Mouse (Mus musculus): ENCODE measurements around the gene Twist2. TPM values are rescaled to one million over a fixed set of nuclear protein-coding genes. Genes with fewer than 3 reads are reported as not detected.

Gene Twist2
- polyA plus RNA-seq, 1 experiment, result 2.1 TPM

DNA sequence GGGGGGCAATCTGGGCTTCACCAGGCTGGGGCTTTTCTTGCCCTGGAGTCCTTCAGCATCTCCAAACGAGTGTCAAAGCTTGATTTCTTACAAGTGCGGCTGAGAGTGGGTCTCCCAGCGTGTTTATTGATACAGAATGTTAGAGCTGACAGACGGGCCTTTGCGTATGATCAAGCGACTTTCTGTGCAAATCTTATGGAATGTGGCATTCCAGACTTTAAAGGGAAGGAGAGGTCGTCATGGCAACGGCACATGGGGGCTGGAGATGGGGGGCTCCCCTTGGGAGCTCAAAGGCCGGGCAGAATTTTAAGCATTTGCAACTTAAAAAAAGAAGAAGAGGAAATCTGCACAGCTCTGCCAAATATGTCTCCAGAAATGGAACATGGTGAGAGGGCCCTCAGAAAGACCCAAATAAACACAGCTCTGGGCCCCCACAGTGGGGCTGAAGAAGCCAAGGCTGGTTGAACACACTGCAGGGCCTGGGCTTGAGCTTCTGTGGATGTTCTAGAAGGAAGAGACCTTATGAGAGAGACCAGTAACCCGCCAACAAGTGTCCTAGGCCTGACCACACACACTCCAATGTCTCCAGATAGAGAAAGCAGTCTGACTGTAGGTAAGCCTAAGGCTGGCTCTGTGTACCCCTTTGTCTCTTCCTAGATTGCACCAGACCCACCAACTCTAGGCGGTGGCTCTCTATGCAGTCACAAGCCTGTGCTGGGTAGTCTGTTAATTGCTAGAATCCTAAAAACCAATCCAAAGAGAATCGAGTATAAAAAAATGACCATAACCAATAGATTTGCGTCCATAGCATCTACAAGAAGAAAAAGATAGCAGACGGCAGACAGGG, 40.9 kb upstream of the Twist2 start:
- H3K27ac ChIP-seq (ENCODE audit: control insufficient read depth, insufficient read depth, low read length), result no peak overlapping the region
- H3K4me3 ChIP-seq (ENCODE audit: control insufficient read depth, insufficient read depth, low read length), result no peak overlapping the region
- DNase-seq, result no peak
- H3K36me3 ChIP-seq (ENCODE audit: control insufficient read depth, insufficient read depth, low read length), result no peaks in the 10 kb centered on the region
- 83% methylated on average over 14 of the region's 14 CpGs for WGBS
- no peaks in the 10 kb centered on the region; the same call in 1 of the 2 replicates for H3K27me3 ChIP-seq (ENCODE audit: control insufficient read depth, insufficient read depth, low read length)
- H3K4me1 ChIP-seq (replicated peaks; ENCODE audit: control insufficient read depth, insufficient read depth, low read length), result no peaks in the 10 kb centered on the region
- no peak for TF ChIP-seq POLR2A (IDR thresholded peaks at IDR 0.05; ENCODE audit: control insufficient read depth, extremely low read depth, insufficient read depth, low read length, poor library complexity)
- TF ChIP-seq CTCF (IDR thresholded peaks at IDR 0.05; ENCODE audit: borderline replicate concordance, control insufficient read depth, extremely low read depth, insufficient read depth, low read length, poor library complexity), result no peak

DNA sequence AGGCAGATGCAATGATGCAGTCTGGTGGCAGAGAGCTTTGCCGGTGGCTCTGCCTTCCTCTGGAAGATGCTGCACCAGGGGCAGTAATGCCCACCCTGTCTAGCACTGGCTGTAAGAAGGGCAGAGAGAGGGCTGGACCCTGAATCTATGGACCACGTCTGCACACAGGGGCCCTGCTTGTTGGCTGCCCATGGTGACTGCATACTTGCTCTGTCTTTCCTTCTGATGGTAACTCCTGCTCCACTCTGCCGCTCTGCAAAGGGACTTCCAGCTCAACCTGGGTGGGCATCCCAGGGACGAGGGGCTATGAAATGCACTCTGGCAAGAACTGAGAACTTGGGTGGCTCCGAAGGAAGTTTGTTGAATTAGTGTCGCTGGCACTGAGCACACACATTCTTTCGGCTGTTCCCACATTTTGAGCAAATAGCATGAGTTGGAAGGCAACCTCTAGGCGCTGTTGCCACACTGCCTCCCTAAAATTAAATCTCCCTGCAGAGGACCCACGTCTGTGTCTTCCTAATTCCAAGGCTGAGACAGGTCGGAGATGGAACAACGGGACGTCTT, 38.7 kb upstream of the Twist2 start:
- H3K27ac ChIP-seq (ENCODE audit: control insufficient read depth, insufficient read depth, low read length), result no peak overlapping the region
- no peaks in the 10 kb centered on the region for H3K4me1 ChIP-seq (replicated peaks; ENCODE audit: control insufficient read depth, insufficient read depth, low read length)
- 86% methylated on average over 12 of the region's 12 CpGs for WGBS
- no peak for DNase-seq
- TF ChIP-seq POLR2A (IDR thresholded peaks at IDR 0.05; ENCODE audit: control insufficient read depth, extremely low read depth, insufficient read depth, low read length, poor library complexity), result no peak
- 0 out of 2 replicates have a peak, but pooled peaks have one; percentile 10 for TF ChIP-seq CTCF (IDR thresholded peaks at IDR 0.05; ENCODE audit: borderline replicate concordance, control insufficient read depth, extremely low read depth, insufficient read depth, low read length, poor library complexity)
- H3K4me3 ChIP-seq (ENCODE audit: control insufficient read depth, insufficient read depth, low read length), result no peak overlapping the region
- no peaks in the 10 kb centered on the region; the same call in 1 of the 2 replicates for H3K27me3 ChIP-seq (ENCODE audit: control insufficient read depth, insufficient read depth, low read length)
- no peaks in the 10 kb centered on the region for H3K36me3 ChIP-seq (ENCODE audit: control insufficient read depth, insufficient read depth, low read length)

DNA sequence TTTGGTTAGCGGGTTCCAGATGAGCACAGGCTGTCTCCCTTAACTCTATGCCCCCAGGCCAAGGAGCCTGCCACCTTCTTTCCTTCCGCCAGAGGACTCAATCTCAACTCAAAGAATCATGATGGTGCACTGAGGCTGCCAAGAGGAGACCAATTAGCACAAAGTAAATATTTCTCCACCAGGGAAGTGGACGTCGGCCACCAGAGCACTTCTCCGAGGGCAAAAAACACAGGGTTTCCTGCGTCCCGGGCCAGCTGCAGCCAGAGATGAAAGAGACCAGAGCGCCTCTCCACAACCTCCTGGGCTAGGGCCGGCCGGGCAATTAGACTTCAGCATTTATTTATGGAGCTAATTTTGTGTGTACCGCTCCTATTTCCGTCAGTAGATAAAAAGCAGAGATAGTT, 31.0 kb upstream of the Twist2 start:
- Histone ChIP-seq H3K4me3 (ENCODE audit: control insufficient read depth, insufficient read depth, low read length) (no peak overlapping the region), H3K4me1 (replicated peaks; ENCODE audit: control insufficient read depth, insufficient read depth, low read length) (0 out of 2 replicates have a peak, but pooled peaks cover 2% of the 10 kb centered on the region), H3K27me3 (ENCODE audit: control insufficient read depth, insufficient read depth, low read length) (peaks cover 5% of the 10 kb centered on the region; the same call in 1 of the 2 replicates), H3K27ac (ENCODE audit: control insufficient read depth, insufficient read depth, low read length) (no peak overlapping the region), H3K36me3 (ENCODE audit: control insufficient read depth, insufficient read depth, low read length) (no peaks in the 10 kb centered on the region)
- no peak for TF ChIP-seq POLR2A (IDR thresholded peaks at IDR 0.05; ENCODE audit: control insufficient read depth, extremely low read depth, insufficient read depth, low read length, poor library complexity)
- TF ChIP-seq CTCF (IDR thresholded peaks at IDR 0.05; ENCODE audit: borderline replicate concordance, control insufficient read depth, extremely low read depth, insufficient read depth, low read length, poor library complexity), result no peak
- DNase-seq, result no peak
- WGBS, result 14% methylated on average over 12 of the region's 12 CpGs

DNA sequence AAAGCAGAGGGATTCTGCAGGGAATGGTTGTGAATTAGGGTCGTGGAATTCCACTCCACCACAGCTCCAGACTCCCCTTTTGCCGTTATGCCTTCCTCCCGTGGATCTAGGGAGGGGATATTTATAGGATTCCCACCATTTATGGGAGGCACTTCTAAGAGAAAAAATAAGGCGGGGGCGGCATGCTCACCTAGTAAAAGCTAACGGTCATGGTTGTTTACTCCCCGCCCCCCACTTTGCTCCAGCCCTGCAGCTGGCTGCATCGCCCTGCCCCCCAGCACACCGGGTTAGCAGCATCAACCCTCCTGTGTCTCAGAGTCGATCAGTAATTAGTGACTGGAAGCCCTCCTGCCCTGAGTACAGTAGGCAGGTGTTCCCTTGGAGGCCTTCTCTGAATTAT, 30.6 kb upstream of the Twist2 start:
- TF ChIP-seq CTCF (IDR thresholded peaks at IDR 0.05; ENCODE audit: borderline replicate concordance, control insufficient read depth, extremely low read depth, insufficient read depth, low read length, poor library complexity) (no peak), POLR2A (IDR thresholded peaks at IDR 0.05; ENCODE audit: control insufficient read depth, extremely low read depth, insufficient read depth, low read length, poor library complexity) (no peak)
- peaks cover 5% of the 10 kb centered on the region; the same call in 1 of the 2 replicates for H3K27me3 ChIP-seq (ENCODE audit: control insufficient read depth, insufficient read depth, low read length)
- H3K36me3 ChIP-seq (ENCODE audit: control insufficient read depth, insufficient read depth, low read length), result no peaks in the 10 kb centered on the region
- DNase-seq, result no peak
- 10% methylated on average over 10 of the region's 10 CpGs for WGBS
- no peak overlapping the region for H3K27ac ChIP-seq (ENCODE audit: control insufficient read depth, insufficient read depth, low read length)
- H3K4me1 ChIP-seq (replicated peaks; ENCODE audit: control insufficient read depth, insufficient read depth, low read length), result 0 out of 2 replicates have a peak, but pooled peaks cover 2% of the 10 kb centered on the region
- H3K4me3 ChIP-seq (ENCODE audit: control insufficient read depth, insufficient read depth, low read length), result no peak overlapping the region

DNA sequence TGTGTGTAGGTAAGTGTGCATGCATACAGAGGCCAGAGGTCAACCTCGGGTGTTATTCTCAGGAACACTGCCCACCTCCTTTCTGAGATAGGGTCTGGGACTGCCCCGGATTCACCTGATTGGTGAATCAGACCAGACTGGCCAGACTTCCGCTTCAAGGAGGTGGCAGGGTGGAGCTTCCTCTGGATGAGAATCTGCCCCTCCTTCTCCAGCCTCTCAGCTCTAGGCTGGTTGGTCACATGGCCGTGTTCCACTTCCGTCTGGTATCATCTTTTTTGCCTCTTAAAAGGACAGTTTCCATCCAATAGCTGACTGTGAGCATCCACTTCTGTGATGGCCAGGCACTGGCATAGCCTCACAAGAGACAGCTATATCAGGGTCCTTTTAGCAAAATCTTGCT, 24.3 kb upstream of the Twist2 start:
- no peak for DNase-seq
- 73% methylated on average over 5 of the region's 5 CpGs for WGBS
- no peaks in the 10 kb centered on the region for H3K4me1 ChIP-seq (replicated peaks; ENCODE audit: control insufficient read depth, insufficient read depth, low read length)
- TF ChIP-seq CTCF (IDR thresholded peaks at IDR 0.05; ENCODE audit: borderline replicate concordance, control insufficient read depth, extremely low read depth, insufficient read depth, low read length, poor library complexity), result no peak
- no peak for TF ChIP-seq POLR2A (IDR thresholded peaks at IDR 0.05; ENCODE audit: control insufficient read depth, extremely low read depth, insufficient read depth, low read length, poor library complexity)
- no peaks in the 10 kb centered on the region for H3K36me3 ChIP-seq (ENCODE audit: control insufficient read depth, insufficient read depth, low read length)
- H3K27me3 ChIP-seq (ENCODE audit: control insufficient read depth, insufficient read depth, low read length), result no peaks in the 10 kb centered on the region
- no peak overlapping the region for H3K4me3 ChIP-seq (ENCODE audit: control insufficient read depth, insufficient read depth, low read length)
- H3K27ac ChIP-seq (ENCODE audit: control insufficient read depth, insufficient read depth, low read length), result no peak overlapping the region

DNA sequence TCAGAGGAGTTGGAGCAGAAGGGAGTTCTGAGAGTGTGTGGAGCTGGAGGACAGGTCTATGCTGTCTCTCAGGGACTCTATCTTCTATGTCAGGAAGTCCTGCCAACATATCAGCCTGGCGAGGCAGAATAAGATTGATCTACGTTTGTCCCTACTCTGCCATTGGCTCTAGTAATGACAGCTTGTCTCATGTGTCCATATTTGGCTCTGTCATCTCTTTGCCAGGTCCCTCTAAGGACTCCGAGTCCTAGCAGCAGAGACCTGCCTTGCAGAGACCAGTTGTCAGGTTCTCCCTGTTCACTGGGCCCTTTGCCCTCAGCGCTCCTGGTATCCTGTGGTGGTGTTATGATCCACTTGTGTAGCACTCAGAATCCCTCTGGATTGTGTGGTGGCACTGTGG, 21.4 kb upstream of the Twist2 start:
- no peak overlapping the region for H3K4me3 ChIP-seq (ENCODE audit: control insufficient read depth, insufficient read depth, low read length)
- TF ChIP-seq CTCF (IDR thresholded peaks at IDR 0.05; ENCODE audit: borderline replicate concordance, control insufficient read depth, extremely low read depth, insufficient read depth, low read length, poor library complexity) (no peak), POLR2A (IDR thresholded peaks at IDR 0.05; ENCODE audit: control insufficient read depth, extremely low read depth, insufficient read depth, low read length, poor library complexity) (no peak)
- no peaks in the 10 kb centered on the region for H3K4me1 ChIP-seq (replicated peaks; ENCODE audit: control insufficient read depth, insufficient read depth, low read length)
- H3K27me3 ChIP-seq (ENCODE audit: control insufficient read depth, insufficient read depth, low read length), result no peaks in the 10 kb centered on the region
- DNase-seq, result no peak
- no peak overlapping the region for H3K27ac ChIP-seq (ENCODE audit: control insufficient read depth, insufficient read depth, low read length)
- H3K36me3 ChIP-seq (ENCODE audit: control insufficient read depth, insufficient read depth, low read length), result no peaks in the 10 kb centered on the region
- 83% methylated on average over 4 of the region's 4 CpGs for WGBS
